Mouse (Mus musculus): ENCODE data around the gene Sars.

The Sars gene

DNA sequence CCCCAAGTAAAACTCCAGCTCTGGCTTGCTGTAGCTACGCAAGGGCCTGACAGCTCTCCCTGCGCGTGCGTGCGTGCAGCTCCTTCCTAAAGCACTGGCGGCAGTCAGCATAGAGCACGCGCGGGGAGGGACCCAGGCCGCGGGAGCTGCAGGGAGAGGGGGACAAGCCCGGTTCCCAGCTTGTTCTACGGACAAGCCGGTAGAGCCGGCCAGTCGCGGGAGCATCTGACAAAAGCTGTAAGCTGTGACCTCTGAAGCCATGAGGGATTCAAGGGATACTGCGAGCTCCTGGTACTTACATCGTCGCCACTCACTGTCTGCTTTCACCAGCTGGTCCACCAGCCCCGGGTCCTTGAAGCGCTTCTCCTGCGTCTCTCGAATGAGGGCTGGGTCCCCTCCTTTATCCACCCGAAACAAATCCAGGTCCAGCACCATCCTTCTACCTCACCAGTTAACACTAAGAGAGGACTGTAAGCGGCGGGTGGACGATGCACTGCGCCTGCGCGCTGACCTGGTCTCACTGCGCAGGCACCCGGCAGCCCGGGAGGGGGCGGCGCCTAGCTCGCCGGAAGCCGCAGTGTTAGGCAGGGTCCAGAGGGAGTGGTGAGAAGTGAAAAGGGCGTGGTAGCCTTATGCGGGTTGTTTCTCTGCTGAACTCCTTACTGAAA is at the start of gene Sars:
Sars (minus strand) TSS at position 512 of the 668 bp plus-strand sequence.
- peak; percentile 93 for DNase-seq

DNA sequence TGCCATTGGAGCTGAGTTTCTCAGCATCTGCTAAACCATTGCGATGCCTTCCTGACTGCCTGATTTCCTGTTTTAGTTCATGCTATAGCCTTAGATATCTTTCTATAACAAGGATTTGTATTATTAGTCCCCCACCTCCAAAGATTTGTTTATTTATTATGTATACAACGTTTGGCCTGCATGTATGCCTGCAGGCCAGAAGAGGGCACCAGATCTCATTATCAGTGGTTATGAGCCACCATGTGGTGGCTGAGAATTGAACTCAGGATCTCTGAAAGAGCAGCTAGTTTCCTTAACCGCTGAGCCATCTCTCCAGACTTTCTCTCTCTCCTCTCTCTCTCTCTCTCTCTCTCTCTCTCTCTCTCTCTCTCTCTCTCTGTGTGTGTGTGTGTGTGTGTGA is 45.0 kb upstream of the Sars start:
- DNase-seq = no peak

DNA sequence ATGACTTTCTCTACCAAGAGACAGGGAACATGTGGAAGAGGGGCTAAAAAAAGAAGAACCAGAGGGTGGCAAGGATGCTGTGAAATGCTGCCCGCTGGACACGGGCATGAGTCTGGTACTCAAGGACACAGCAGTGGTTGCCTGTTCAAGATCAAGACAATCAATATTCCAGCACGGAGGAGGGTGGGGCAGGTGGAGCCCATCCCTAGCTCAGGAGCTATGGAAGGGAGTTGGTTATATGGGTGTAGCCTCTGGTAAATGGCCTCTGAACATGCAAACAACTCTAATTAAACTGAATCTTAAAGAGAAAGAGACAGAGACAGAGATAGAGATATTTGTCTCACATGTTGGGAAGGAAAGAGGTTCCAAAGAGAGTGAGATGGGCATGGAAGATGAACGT is 39.7 kb upstream of the Sars start:
- DNase-seq = no peak

GRCm38 (mm10) chr3:108478800-108479199 is 33.8 kb upstream of the Sars start:
- DNase-seq = no peak

DNA sequence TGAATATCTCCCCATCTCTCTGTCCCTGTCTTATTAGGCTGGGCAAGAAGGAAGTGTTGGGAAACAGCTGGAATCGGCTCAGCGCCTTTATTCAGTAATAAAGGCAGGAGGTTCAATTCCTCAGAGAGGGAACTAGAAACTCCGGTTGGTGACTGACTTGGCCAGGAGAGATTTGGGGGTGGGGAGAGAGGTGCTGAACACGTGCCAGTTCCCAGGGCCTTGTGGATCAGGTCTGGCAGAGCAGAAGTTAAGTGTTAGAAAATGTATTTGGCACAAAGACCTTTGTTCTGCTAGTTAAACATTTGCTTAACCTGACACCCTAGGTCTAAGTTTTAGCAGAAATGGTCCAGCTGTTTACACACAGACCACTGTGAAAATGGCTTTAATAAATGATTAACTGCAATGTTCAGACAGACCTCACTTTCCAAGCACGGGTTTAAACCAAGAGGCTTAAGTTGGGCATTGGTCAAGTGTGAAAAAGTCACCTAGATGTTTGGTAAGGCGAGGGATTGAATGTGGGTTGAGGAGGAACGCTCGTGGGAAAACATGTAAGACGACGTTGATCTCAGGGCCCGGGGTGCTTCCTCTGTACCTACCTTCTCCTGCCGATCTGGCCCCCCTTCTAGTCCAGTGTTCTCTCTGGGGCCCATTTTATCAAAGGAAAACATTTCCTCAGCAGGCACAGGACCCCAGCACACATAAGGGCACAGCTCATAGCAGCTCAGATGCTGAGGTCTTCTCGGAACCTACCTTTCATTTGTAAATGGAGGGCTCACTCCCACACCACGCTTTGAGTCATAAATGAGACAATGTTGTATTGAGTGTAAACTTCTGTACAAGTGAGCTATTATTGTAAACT is 32.0 kb upstream of the Sars start:
- DNase-seq = peak; percentile 96

GRCm38 (mm10) chr3:108475496-108475895 is 30.5 kb upstream of the Sars start:
- DNase-seq = peak; percentile 53

DNA sequence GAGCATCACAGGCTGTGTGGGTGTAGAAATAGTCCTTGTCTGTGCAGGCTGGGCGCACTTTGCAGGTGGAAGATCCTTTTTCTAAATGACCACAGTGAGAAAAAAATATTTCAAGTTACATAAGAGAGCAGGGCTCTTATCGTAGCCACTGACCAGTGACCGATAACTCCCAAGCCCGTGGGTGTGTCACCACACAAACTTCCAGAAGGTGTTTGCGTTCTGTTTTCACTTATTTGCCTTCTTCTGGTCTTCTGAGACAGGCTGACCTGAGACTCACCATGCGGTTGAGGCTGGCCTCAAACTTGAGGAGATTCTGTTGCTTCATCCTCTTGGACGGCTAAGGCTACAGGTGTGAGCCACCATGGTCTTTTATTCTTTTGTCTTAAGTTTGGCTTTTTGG is 30.0 kb upstream of the Sars start:
- no peak for DNase-seq

DNA sequence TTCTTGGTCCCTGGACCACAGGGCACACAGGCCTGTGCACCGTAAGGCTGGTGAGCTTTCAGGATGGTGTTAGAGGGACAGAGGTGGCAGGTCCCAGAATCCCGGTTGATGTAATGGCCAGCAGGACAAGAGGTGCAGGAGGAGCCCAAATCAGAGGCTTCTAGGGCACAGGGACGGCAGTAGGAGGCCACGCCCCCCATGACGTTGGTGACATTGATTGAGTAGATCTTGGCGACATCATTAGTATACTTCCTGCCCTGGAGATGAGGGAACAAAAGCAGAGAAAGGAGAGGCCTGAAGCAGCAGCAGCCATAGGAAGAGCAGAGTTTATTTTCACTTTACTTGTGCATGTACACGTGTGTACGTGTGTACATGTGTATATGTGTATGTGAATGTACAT is 22.8 kb upstream of the Sars start:
- no peak for DNase-seq

DNA sequence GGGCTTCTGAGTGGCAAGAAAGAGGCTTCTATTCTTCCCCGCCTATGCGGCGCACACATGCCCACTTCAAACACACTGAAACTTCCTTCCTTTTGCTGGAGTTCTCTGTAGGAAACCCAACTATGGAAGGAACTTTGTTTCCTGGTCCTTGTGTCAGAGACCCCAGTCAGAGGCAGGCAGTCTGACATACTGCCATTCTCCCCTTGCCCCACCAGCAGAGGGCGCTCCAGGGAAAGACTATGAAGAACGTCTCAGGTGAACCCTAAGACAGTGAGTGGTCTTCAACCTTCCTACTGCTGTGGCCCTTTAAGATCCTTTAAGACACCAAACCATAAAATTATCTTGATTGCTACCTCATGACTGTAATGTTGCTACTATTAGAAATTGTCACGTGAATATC is 21.4 kb upstream of the Sars start:
- DNase-seq = peak; percentile 72

GRCm38 (mm10) chr3:108458866-108459265 is 13.9 kb upstream of the Sars start:
- DNase-seq = peak; percentile 68

GRCm38 (mm10) chr3:108458380-108458779 is 13.4 kb upstream of the Sars start:
- DNase-seq = no peak

GRCm38 (mm10) chr3:108454172-108454571 is 9.2 kb upstream of the Sars start:
- no peak for DNase-seq

GRCm38 (mm10) chr3:108451969-108452368 is 7.0 kb upstream of the Sars start:
- DNase-seq = no peak

DNA sequence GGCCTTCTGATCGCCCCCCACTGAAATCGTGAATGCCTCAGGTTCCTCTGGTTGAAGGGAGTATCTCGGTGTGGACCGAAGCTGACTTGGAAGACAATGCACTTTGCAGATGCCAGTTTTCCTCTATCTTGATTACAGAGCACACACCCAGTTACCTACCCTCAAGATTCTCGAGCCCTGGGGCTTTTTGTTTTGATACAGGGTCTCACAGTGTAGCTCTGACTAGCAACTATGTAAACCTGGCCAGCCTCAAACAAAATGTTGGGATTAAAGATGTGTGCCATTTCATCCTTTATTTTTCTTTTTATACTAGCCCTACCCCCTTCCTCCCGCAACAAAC is 327 bp upstream of the Sars start:
- DNase-seq = no peak

DNA sequence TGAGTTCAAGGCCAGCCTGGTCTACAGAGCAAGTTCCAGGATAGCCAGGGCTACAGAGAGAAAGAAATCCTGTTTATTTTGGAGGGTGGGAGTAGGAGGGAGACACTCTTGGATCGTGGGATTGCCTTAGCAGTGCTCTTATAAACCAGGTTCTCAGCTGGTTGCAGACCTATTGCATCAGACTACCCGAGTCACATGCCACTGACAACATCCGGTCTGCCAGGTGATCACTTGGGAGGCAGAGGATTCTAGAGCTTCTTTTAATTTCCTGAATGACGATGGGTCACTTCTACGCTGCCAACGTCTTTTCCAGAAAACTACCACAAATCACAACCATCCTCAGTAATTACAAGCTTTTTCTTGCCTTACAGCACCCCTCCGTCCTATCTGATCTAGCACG is 980 bp downstream of the Sars start:
- peak; percentile 70 for DNase-seq

- no peak for DNase-seq
These were observed 8.7 kb downstream of the Sars start for GRCm38 (mm10) chr3:108436380-108436714.

DNA sequence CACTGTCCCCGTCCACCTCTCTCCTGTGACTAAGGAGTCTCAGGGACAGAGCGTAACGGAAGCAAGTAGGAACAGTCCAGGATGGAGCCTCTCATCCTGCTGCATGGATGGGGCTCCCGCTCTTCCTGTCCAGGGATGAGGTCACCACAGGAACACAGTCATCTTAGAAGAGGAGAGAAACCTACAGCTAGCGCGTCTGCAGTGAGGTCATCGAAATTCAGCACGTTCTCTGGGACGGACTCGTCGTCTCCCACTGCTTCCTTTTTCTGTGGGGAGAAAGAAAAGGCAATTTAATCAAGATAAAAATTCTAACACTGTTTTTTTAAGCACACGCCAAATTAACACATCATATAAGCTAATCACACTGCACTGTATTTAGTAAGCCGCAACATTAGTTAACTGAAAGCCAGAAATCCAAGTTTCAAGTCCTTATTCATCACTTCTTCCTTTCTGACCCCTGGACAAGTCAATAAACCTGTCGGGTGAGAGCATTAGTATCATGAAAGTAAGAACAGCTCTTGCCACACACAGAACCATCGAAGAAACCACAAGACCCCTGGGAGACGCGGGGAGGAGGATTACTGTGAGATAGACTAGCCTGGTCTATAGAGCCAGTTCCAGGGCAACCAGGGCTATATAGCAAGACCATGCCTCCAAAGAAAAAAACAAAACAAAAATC is 9.2 kb downstream of the Sars start:
- DNase-seq = no peak

DNA sequence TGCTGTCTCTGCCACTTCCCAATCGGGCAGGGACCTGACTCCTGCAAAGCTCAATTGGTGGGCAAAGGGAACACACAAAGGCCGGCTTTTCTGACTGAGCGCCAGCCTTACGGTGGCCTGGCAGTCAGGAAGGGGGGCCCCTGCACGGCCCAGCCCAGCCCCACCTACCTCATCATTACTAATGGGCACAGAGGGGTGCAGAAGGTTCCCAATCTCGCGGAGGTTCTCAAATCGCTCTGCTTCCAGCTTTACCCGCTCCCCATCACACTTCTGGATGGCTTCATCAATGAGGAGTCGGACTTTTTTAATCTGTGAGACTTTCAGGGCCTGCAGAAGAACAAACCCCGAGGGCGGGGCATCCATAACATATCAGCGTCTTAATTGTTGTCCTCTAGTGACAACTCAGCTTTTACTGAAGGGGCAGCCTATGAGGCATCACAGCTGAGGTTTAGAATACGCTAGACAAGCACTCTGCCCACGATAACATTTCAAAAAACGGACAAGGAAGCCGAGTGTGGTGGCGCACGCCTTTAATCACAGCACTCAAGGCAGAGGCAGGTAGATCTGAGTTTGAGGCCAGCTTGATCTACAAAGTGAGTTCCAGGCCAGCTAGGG is 11.0 kb downstream of the Sars start:
- no peak for DNase-seq

DNA sequence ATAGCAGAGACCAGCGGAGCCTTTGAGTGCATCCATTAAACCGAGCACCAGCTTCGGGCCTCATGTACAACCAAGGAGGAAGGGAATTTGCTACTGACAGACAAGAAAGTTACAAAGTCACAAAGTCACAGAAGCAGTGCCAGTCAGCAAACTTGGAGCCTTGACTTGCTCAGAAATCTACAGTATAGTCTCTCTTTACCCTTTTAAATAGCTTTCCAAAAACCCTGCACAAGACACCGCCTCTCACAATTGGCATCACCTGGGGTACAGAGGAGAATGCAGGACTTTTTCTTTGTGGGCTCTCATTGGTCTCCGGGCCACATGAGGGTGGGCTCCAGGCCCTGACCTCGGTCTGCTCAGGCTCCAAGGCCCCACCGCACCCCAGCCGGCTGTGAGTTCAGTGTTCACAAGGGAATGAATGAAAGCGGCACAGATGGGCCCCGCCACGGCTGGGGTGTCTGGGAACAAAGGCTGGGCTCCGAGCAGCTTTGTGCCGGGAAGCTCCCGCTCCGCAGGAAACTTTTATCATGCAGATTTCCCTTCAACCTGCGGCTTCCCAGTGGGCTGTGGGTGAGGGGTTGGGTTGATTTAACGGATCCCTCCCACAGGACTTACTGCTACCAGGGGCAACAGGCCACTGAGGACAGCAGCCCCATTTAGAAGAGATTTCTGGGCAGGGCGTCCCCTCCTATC is 11.7 kb downstream of the Sars start:
- DNase-seq = no peak

GRCm38 (mm10) chr3:108432542-108433187 is 12.3 kb downstream of the Sars start:
- no peak for DNase-seq

- DNase-seq = no peak
These were observed 19.4 kb downstream of the Sars start for GRCm38 (mm10) chr3:108425624-108426018.

GRCm38 (mm10) chr3:108424944-108425623 is 19.9 kb downstream of the Sars start:
- DNase-seq = no peak

Measured in kidney, adult 9 months (tissue).